Mouse (Mus musculus) liver, embryonic 14.5 days (tissue): ENCODE measurements around the gene 2900026A02Rik.

Experiments
- CTCF ChIP-seq: IDR thresholded peaks from 2 replicates; pipeline ENCODE4 v1.5.1; 2016; ENCODE audit warnings: antibody characterized with exemption, low read depth, control low read depth
- EP300 ChIP-seq: IDR thresholded peaks from 2 replicates; pipeline ENCODE4 v1.6.1; 2016; ENCODE audit warnings: antibody characterized with exemption, low read depth

DNA sequence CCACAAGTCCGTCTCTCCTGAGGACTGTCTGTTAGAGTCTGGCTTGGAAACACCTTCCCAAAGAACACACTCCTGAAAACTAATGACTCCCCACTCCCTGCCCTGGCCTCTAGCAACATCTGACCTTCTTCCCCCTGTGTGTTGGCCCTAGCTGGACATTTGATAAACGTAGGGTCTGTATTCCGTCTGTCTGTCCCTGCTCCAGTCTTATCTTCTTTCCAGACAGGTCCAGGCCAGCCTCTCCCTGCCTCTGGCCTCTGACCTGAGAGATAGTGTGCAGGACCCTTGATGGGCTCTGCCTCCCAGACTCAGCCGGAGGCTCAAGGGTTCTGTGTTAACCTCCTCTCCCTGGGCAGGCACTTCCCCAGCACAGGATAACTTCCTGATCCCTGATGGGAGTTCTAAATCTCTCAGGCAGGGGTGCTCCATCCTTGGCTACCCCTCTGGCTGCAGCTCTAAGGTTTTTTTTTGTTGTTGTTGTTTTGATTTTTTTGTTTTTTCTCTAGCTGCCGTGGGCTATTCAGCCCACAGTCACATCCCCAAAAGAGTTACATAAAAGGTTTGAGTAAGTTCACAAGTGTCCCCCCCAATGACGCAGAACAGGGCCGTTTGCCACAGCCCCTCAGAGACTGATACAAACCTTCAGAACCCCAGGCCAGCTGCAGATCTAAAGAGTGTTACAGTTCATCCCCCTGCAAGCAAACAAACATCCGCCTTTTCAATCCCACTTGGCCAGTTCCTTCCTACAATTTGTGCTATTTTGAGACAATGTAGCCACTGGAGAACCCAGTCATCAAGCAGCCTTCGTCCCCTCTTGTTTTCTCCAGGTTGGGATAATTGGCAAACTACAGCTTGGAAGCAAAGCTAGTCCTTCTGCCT is 23.9 kb downstream of the 2900026A02Rik start:
- TF ChIP-seq EP300 = no peak
- TF ChIP-seq CTCF = no peak
